Mouse (Mus musculus) hindbrain, embryonic 14.5 days (tissue): ENCODE measurements at regions not wholly inside any gene's neighbourhood (a gene's known extent, or its start where the extent isn't known, plus 50 kb on each side); places are given as distances from the start of the nearest gene placed in this dataset.

Source experiments
- ATAC-seq: fragments of 200-750 bp; cut with Nextera tagmentation; 2 replicates; pipeline ENCODE4 v1.8.0; 2017; ENCODE audit warnings: moderate number of reproducible peaks, mild to moderate bottlenecking, moderate TSS enrichment, moderate library complexity; ENCODE audit not compliant: low FRiP score
- DNase-seq: peaks from one replicate; pipeline ENCODE4 v3.0.0-alpha.2; 2015; ENCODE audit warnings: low spot score
- H3K27ac ChIP-seq: fragments of 300-500 bp; sonication (generic); 2 replicates; pipeline ENCODE4 v1.5.1; 2014; ENCODE audit warnings: mild to moderate bottlenecking, moderate library complexity
- H3K27me3 ChIP-seq: fragments of 300-500 bp; sonication (generic); 2 replicates; pipeline ENCODE4 v1.6.1; 2014; ENCODE audit warnings: mild to moderate bottlenecking, low read length, mixed read lengths; ENCODE audit not compliant: control insufficient read depth, insufficient read depth
- H3K36me3 ChIP-seq: fragments of 300-500 bp; sonication (generic); replicated peaks from 2 replicates; pipeline ENCODE4 v1.6.1; 2014; ENCODE audit not compliant: control insufficient read depth, insufficient read depth
- H3K4me1 ChIP-seq: fragments of 300-500 bp; sonication (generic); replicated peaks from 2 replicates; pipeline ENCODE4 v1.6.1; 2014; ENCODE audit warnings: antibody characterized with exemption, low read length, mixed read lengths; ENCODE audit not compliant: control insufficient read depth, insufficient read depth
- H3K4me2 ChIP-seq: fragments of 300-500 bp; sonication (generic); replicated peaks from 2 replicates; pipeline ENCODE4 v1.6.1; 2014; ENCODE audit warnings: mild to moderate bottlenecking, moderate library complexity
- H3K4me3 ChIP-seq: fragments of 300-500 bp; sonication (generic); replicated peaks from 2 replicates; pipeline ENCODE4 v1.5.1; 2014; ENCODE audit warnings: mild to moderate bottlenecking, low read length
- H3K9ac ChIP-seq: fragments of 300-500 bp; sonication (generic); 2 replicates; pipeline ENCODE4 v1.6.1; 2014
- H3K9me3 ChIP-seq: fragments of 300-500 bp; sonication (generic); 2 replicates; pipeline ENCODE4 v1.6.1; 2016; ENCODE audit warnings: low read length; ENCODE audit not compliant: control insufficient read depth
- WGBS: fragments of 180-500 bp; shearing (Covaris S2); extraction: QIAGEN DNeasy Blood & Tissue Kit; methylation state at CpG from one replicate; pipeline ENCODE4 v1.1.7; 2014; 5-methylcytosine and 5-hydroxymethylcytosine counted together

DNA sequence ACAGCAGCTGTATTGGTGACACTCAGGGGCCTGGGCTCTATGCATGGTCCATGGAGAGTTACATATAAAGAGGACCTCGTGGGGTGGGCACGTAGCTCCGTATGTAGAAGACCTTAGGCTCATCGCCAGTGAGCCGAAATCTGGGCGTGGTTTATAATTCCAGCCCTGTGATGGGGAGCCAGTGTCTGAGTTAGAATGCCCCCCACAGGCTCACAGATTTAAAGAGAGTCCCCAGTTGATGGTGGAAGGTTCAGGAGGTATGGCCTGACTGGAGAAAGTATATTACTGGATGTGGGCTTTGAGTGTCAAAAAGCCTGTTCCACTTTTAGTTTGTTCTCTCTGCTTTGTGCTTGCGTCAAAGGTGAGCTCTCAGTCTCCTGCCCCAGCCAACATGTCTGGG is 54.8 kb downstream of the 1700122O11Rik start:
- no peaks in the 10 kb centered on the region for H3K27me3 ChIP-seq
- H3K36me3 ChIP-seq: no peaks in the 10 kb centered on the region
- H3K9ac ChIP-seq: no peak overlapping the region
- H3K4me3 ChIP-seq: no peak overlapping the region
- no peak overlapping the region for H3K27ac ChIP-seq
- DNase-seq: no peak
- ATAC-seq: no peak
- H3K4me2 ChIP-seq: no peak overlapping the region
- no peaks in the 10 kb centered on the region for H3K9me3 ChIP-seq
- WGBS: 81% methylated on average over 7 of the region's 7 CpGs
- H3K4me1 ChIP-seq: peaks cover 4% of the 10 kb centered on the region; the same call in 1 of the 2 replicates

DNA sequence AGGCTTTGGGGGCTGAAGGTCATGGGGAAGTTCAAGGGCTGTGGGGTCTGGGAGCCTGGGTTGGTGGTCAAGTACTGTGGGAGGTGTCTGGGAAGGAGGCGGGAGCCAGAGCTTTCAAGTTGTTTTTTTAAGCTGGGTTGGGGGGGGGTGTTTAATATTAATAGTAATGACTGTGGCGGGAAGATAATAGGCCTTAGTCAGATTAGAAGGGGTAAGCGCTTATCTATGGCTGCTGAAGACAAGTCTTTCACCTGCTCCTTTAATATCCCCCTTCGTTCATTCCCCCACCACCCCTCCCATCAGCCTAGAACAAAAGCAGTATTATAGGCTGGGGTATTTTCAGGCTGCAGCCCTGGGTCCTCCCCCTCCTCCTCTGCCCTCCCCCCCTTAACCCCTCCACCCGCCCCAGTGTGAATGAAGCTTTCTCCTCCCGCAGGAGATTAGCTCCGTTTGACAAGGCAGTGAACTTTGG is 56.5 kb downstream of the 1700122O11Rik start:
- Histone ChIP-seq H3K27ac (no peak overlapping the region), H3K4me1 (peaks cover 4% of the 10 kb centered on the region; the same call in 1 of the 2 replicates), H3K4me3 (no peak overlapping the region), H3K9ac (no peak overlapping the region), H3K4me2 (no peak overlapping the region), H3K27me3 (no peaks in the 10 kb centered on the region), H3K36me3 (no peaks in the 10 kb centered on the region), H3K9me3 (no peaks in the 10 kb centered on the region)
- ATAC-seq (peak; percentile 31; the same call in 1 of the 2 replicates), DNase-seq (no peak)
- 6% methylated on average over 7 of the region's 7 CpGs for WGBS

DNA sequence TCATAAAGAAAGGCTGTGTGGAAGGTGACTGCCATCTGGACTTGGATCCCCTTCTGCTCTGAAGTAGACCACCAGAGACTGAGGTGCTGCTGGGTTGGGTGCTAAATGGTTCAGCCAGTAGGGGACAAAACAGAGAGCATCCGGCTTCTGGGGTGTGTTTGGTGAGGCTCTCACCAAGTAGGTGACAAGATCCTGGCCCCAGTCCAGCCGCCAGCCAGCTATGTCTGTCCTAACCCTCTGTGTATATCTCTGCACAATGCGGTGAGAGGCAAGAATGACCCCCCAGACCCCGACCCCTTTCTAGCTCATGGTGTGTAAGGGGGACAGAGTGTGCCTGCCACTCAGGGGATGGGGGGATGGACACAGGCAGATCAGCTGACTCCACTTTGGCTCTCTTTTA is 54.8 kb upstream of the Foxp4 start:
- H3K27me3 ChIP-seq: peaks cover 12% of the 10 kb centered on the region
- H3K27ac ChIP-seq: no peak overlapping the region
- H3K9ac ChIP-seq: no peak overlapping the region
- no peak overlapping the region for H3K4me2 ChIP-seq
- H3K9me3 ChIP-seq: no peaks in the 10 kb centered on the region
- no peaks in the 10 kb centered on the region for H3K36me3 ChIP-seq
- DNase-seq: no peak
- no peak for ATAC-seq
- WGBS: 56% methylated on average over 4 of the region's 4 CpGs
- H3K4me1 ChIP-seq: peaks cover 24% of the 10 kb centered on the region
- no peak overlapping the region for H3K4me3 ChIP-seq

DNA sequence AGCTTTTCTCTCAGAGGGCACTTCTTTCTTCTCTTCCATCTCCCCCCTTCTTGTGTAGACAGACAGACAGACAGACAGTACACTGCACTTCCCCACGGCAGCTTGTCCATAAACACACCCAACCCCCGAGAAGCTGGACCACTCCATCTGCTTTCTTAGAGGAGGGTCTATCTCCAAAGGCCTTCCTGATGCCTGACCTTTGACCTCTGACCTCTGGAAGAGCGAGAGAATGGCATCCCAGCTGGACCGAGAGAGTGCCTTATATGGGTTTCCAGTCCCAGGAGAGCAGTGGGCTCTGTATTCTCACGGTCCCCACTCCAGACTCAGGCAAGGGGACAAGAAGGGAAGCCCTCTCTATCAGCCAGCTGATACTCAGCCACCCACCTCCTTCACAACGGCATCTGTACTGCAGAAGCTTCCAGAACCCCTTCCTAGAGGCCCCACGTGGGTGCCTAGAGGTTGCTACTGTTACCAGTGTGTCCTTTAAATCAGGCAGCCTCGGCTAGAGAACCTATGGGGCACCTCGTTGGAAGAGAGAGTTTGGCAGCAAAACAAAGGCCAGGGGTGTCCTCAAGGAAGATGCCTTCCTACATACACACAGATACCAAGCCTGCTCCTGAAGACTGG is 54.1 kb upstream of the Foxp4 start:
- H3K27me3 ChIP-seq: peaks cover 19% of the 10 kb centered on the region
- no peak for ATAC-seq
- peaks cover 31% of the 10 kb centered on the region for H3K4me1 ChIP-seq

DNA sequence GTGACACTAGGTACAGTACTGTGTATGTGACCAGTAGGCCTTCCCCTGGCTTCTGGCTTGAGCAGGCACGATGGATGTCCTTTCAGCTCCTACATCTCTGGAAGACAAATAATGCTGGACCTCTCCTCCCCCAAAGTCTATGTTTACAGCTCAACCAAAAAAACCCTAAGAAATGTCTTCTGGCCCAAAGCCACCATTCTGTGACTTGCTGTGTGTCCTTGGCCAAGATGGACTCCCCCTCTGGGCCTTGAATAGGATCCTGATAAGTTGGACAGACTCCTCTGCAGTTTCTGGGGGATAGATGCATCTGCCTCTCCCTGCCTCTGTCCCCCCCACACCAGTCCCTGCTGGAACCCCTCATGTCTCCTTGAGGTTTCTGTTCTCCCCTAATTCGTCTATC is 53.6 kb upstream of the Foxp4 start:
- H3K4me3 ChIP-seq: no peak overlapping the region
- H3K36me3 ChIP-seq: no peaks in the 10 kb centered on the region
- H3K27ac ChIP-seq: no peak overlapping the region
- no peak for ATAC-seq
- no peaks in the 10 kb centered on the region for H3K9me3 ChIP-seq
- H3K9ac ChIP-seq: no peak overlapping the region
- H3K4me2 ChIP-seq: no peak overlapping the region
- whole genome bisulfite sequencing: 77% methylated on average over 2 of the region's 2 CpGs
- no peak for DNase-seq
- peaks cover 24% of the 10 kb centered on the region for H3K27me3 ChIP-seq
- H3K4me1 ChIP-seq: peaks cover 32% of the 10 kb centered on the region

More for the DNA sequence above, 54.1 kb upstream of the Foxp4 start:
- 25% methylated on average over 9 of the region's 9 CpGs for WGBS
- Histone ChIP-seq H3K27ac (no peak overlapping the region), H3K36me3 (no peaks in the 10 kb centered on the region), H3K4me2 (no peak overlapping the region), H3K9ac (no peak overlapping the region), H3K4me3 (no peak overlapping the region), H3K9me3 (no peaks in the 10 kb centered on the region)
- DNase-seq: no peak

DNA sequence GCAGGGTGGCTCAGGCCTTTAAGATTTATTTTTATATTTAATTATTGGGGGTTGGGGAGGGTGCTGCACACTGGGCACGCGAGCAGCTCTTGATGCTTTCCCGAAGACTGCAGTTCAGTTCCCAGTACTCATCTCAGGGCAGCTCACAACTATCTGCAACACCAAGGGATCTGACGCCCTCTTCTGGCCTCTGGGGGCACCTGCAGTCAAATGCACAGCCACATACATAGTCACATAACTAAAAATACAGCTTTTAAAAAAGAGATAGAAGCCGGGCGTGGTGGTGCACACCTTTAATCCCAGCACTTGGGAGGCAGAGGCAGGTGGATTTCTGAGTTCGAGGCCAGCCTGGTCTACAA is 52.5 kb upstream of the Foxp4 start:
- Histone ChIP-seq H3K4me1 (peaks cover 32% of the 10 kb centered on the region), H3K36me3 (no peaks in the 10 kb centered on the region), H3K4me3 (no peak overlapping the region), H3K4me2 (no peak overlapping the region), H3K9ac (no peak overlapping the region), H3K27ac (no peak overlapping the region), H3K27me3 (peaks cover 32% of the 10 kb centered on the region), H3K9me3 (no peaks in the 10 kb centered on the region)
- WGBS: 82% methylated on average over 7 of the region's 7 CpGs
- DNase-seq: no peak
- no peak for ATAC-seq

DNA sequence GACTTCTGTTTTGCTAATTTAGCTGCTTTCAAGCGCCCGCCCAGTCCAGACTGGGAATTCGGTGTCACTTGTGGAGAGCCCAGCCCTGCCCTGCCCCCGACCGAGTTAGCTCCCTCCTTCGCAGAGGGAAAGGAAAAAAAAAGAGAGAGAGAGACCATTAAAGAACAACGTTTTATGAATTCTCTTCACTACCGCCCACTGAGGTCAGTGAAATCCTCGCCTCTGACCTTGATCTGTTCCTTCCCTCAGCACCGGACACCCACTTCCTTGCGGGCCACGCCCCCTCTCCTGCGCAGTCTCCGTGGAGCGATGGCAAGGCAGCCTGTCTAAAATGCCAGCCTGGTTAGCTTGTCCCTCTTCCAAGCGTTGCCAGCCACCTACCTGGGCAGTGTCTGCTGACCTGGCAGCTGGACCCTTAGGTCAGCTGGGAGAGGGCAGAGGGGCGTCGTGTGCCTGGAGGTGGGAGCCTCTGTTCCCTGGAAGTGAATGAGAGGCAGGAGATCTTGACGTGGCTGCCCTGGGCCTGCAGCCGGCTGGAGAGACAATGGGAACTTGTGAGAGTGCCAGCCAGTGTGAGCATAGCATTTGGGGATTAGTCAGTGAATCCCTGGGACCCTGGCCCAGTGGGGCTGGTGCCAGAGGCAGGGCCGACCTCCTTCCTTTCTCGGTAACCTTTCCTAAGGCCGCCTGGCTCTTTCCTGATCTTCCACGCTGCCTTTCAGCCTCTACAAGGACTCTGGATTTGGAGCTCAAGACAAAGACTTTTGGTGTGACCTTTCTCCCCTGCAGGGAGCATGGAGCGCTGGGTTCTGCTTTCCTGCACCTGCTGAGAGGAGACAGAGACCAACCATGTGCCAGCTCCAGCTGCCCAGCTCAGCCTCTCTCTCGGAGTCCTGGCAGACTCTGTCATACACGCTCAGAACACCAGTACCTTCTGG is 51.9 kb upstream of the Foxp4 start:
- peak overlapping the region; percentile 58 for H3K27ac ChIP-seq
- H3K36me3 ChIP-seq: no peaks in the 10 kb centered on the region
- DNase-seq: peak; percentile 70
- peak overlapping the region; percentile 41; the same call in 1 of the 2 replicates for H3K9ac ChIP-seq
- H3K4me1 ChIP-seq: peaks cover 31% of the 10 kb centered on the region
- H3K27me3 ChIP-seq: peaks cover 32% of the 10 kb centered on the region
- peak overlapping the region; percentile 82 for H3K4me2 ChIP-seq
- 6% methylated on average over 27 of the region's 27 CpGs for WGBS
- H3K4me3 ChIP-seq: peak overlapping the region; percentile 29
- peak; percentile 55; the same call in 1 of the 2 replicates for ATAC-seq
- no peaks in the 10 kb centered on the region for H3K9me3 ChIP-seq

DNA sequence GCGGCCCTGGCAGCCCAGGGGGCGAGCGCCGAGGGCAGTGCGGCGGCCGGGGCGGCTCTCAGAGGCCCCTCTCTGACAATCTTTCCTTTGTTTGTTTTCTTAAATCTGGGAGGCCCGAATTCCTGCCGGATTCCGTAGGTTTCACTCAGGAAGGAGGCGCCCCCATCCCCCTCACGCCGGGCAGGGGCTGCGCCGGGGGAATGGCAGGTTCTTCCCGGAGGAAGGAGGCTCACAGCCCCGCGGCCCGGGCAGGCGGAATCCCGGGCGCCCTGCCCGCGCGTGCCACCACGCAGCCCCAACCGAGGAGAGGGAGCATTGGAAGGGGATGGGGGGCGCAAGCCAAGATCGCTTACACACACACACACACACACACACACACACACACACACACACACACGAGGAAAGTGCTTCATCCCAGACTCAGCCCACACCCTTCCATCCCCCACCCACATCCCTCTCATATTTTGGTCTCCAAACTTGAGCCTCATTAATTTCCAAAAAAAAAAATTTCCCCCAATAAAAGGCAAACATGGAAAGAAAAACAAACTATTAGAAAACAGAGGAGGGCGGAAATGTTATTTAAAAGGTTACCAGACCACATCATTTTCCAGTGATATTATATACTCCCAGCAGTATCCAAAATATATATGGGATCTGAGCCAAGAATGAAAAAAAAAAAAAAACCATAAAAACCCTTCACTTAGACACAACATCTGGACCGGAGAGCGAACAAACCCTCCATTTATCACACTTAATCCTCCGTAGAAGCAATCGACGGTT is 51.0 kb upstream of the Foxp4 start:
- Histone ChIP-seq H3K4me3 (peak overlapping the region; percentile 29), H3K36me3 (no peaks in the 10 kb centered on the region), H3K4me1 (peaks cover 28% of the 10 kb centered on the region), H3K9me3 (no peaks in the 10 kb centered on the region), H3K27ac (no peak overlapping the region), H3K9ac (peak overlapping the region; percentile 47), H3K4me2 (peak overlapping the region; percentile 82), H3K27me3 (peaks cover 32% of the 10 kb centered on the region)
- WGBS: 1% methylated on average over 36 of the region's 37 CpGs
- ATAC-seq (peak; percentile 22; the same call in 1 of the 2 replicates), DNase-seq (no peak)

DNA sequence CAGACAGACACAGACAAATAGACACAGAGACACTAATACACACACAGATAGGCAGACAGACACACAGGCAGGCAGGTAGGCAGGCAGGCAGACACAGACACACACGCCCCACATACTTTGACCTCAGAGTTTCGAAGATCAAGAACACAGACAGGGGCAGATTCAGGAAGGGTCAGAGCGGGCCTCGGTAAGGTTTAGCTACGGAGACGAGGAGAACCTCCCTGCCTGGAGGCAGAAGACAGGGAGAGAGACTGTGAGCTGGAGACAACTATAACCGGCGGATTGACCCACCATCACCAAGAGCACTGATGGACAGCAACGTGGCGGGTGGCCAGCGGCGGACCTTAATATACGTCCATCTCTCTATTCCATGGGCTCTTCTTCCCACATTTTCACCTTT is 50.1 kb upstream of the Foxp4 start:
- no peak for ATAC-seq
- no peak overlapping the region for H3K27ac ChIP-seq
- H3K9ac ChIP-seq: peak overlapping the region; percentile 47
- H3K9me3 ChIP-seq: no peaks in the 10 kb centered on the region
- no peak for DNase-seq
- 6% methylated on average over 13 of the region's 13 CpGs for WGBS
- peak overlapping the region; percentile 82 for H3K4me2 ChIP-seq
- H3K4me3 ChIP-seq: peak overlapping the region; percentile 29
- no peaks in the 10 kb centered on the region for H3K36me3 ChIP-seq
- H3K4me1 ChIP-seq: peaks cover 28% of the 10 kb centered on the region
- H3K27me3 ChIP-seq: peaks cover 32% of the 10 kb centered on the region
